Mouse (Mus musculus) splenic B cell, adult 2 months (primary cell): Measurements from ENCODE around the gene Tmbim7.
"Not testable (repeated sequence)": the region's sequence is repeated elsewhere in the genome, so short reads cannot be mapped to it uniquely, and the experiment has no call there.

Source experiments
- DNase-seq: peaks from one replicate; pipeline ENCODE4 v3.0.0-alpha.2; 2011; ENCODE audit warnings: low read depth, low spot score
- H3K27me3 ChIP-seq: 2 replicates; pipeline ENCODE4 v1.6.1; 2012; ENCODE audit warnings: mild to moderate bottlenecking, low read length, moderate library complexity, mixed read lengths; ENCODE audit not compliant: control insufficient read depth, poor library complexity, insufficient read depth, severe bottlenecking
- H3K36me3 ChIP-seq: 2 replicates; pipeline ENCODE4 v1.6.1; 2012; ENCODE audit warnings: mild to moderate bottlenecking, low read length, moderate library complexity, mixed read lengths; ENCODE audit not compliant: control insufficient read depth, poor library complexity, insufficient read depth, severe bottlenecking

Tmbim7 gene

GRCm38 (mm10) chr5:3650881-3651280 lies at the start of gene Tmbim7:
Gene Tmbim7 (plus strand): TSS chr5:3651181.
- H3K36me3 ChIP-seq, result no peaks in the 10 kb centered on the region
- no peaks in the 10 kb centered on the region for H3K27me3 ChIP-seq
- DNase-seq, result no peak

GRCm38 (mm10) chr5:3607114-3607513 lies 43.9 kb upstream of the Tmbim7 start:
- no peak for DNase-seq
- Histone ChIP-seq H3K36me3 (peaks cover 6% of the 10 kb centered on the region), H3K27me3 (no peaks in the 10 kb centered on the region)

- DNase-seq, result no peak
- Histone ChIP-seq H3K36me3 (peaks cover 6% of the 10 kb centered on the region), H3K27me3 (no peaks in the 10 kb centered on the region)
Observed at GRCm38 (mm10) chr5:3609241-3609640, 41.7 kb upstream of the Tmbim7 start.

GRCm38 (mm10) chr5:3611835-3612234 lies 39.1 kb upstream of the Tmbim7 start:
- DNase-seq, H3K27me3 ChIP-seq, H3K36me3 ChIP-seq: not testable (repeated sequence)

- DNase-seq, result no peak
- H3K36me3 ChIP-seq, result peaks cover 6% of the 10 kb centered on the region; the same call in 1 of the 2 replicates
- H3K27me3 ChIP-seq, result no peaks in the 10 kb centered on the region
Observed at GRCm38 (mm10) chr5:3620486-3620885, 30.5 kb upstream of the Tmbim7 start.

- peaks cover 5% of the 10 kb centered on the region for H3K36me3 ChIP-seq
Observed at GRCm38 (mm10) chr5:3630055-3630454, 20.9 kb upstream of the Tmbim7 start.

GRCm38 (mm10) chr5:3631512-3632271 lies 19.3 kb upstream of the Tmbim7 start:
- H3K27me3 ChIP-seq, result no peaks in the 10 kb centered on the region
- no peak for DNase-seq
- 0 out of 2 replicates have a peak, but pooled peaks cover 2% of the 10 kb centered on the region for H3K36me3 ChIP-seq

More at GRCm38 (mm10) chr5:3630055-3630454, 20.9 kb upstream of the Tmbim7 start:
- no peaks in the 10 kb centered on the region for H3K27me3 ChIP-seq
- no peak for DNase-seq

GRCm38 (mm10) chr5:3632285-3632684 lies 18.7 kb upstream of the Tmbim7 start:
- Histone ChIP-seq H3K36me3 (0 out of 2 replicates have a peak, but pooled peaks cover 2% of the 10 kb centered on the region), H3K27me3 (no peaks in the 10 kb centered on the region)
- DNase-seq, result no peak

GRCm38 (mm10) chr5:3633315-3633714 lies 17.7 kb upstream of the Tmbim7 start:
- DNase-seq, result no peak
- Histone ChIP-seq H3K36me3 (0 out of 2 replicates have a peak, but pooled peaks cover 2% of the 10 kb centered on the region), H3K27me3 (no peaks in the 10 kb centered on the region)

- 0 out of 2 replicates have a peak, but pooled peaks cover 2% of the 10 kb centered on the region for H3K36me3 ChIP-seq
- DNase-seq, result peak; percentile 35
Observed at GRCm38 (mm10) chr5:3633951-3634350, 17.0 kb upstream of the Tmbim7 start.

GRCm38 (mm10) chr5:3635286-3635685 lies 15.7 kb upstream of the Tmbim7 start:
- no peaks in the 10 kb centered on the region for H3K27me3 ChIP-seq

More at GRCm38 (mm10) chr5:3633951-3634350, 17.0 kb upstream of the Tmbim7 start:
- no peaks in the 10 kb centered on the region for H3K27me3 ChIP-seq

GRCm38 (mm10) chr5:3644621-3645020 lies 6.4 kb upstream of the Tmbim7 start:
- Histone ChIP-seq H3K27me3 (no peaks in the 10 kb centered on the region), H3K36me3 (peaks cover 12% of the 10 kb centered on the region)
- no peak for DNase-seq

More at GRCm38 (mm10) chr5:3635286-3635685, 15.7 kb upstream of the Tmbim7 start:
- 0 out of 2 replicates have a peak, but pooled peaks cover 2% of the 10 kb centered on the region for H3K36me3 ChIP-seq
- no peak for DNase-seq

GRCm38 (mm10) chr5:3645326-3645725 lies 5.7 kb upstream of the Tmbim7 start:
- DNase-seq, result no peak
- Histone ChIP-seq H3K36me3 (peaks cover 12% of the 10 kb centered on the region), H3K27me3 (no peaks in the 10 kb centered on the region)

GRCm38 (mm10) chr5:3646539-3646938 lies 4.4 kb upstream of the Tmbim7 start:
- DNase-seq, result no peak
- Histone ChIP-seq H3K27me3 (no peaks in the 10 kb centered on the region), H3K36me3 (peaks cover 10% of the 10 kb centered on the region)

- H3K27me3 ChIP-seq, result no peaks in the 10 kb centered on the region
- DNase-seq, result peak; percentile 75
- peaks cover 7% of the 10 kb centered on the region for H3K36me3 ChIP-seq
Observed at GRCm38 (mm10) chr5:3646991-3647707, 3.8 kb upstream of the Tmbim7 start.
